Mouse (Mus musculus) bone marrow, adult 2 months (tissue): Measurements from ENCODE around the gene Ptcd2.

Experiments
- CTCF ChIP-seq: fragments of 200-500 bp; IDR thresholded peaks from 2 replicates; pipeline ENCODE4 v1.5.1; 2011; ENCODE audit warnings: low read length, control low read depth; ENCODE audit not compliant: control insufficient read depth, insufficient read depth
- POLR2A ChIP-seq: fragments of 200-500 bp; IDR thresholded peaks from 2 replicates; pipeline ENCODE4 v1.6.1; 2011; ENCODE audit warnings: low read depth, mild to moderate bottlenecking, control low read depth, low read length, borderline replicate concordance; ENCODE audit not compliant: control insufficient read depth

DNA sequence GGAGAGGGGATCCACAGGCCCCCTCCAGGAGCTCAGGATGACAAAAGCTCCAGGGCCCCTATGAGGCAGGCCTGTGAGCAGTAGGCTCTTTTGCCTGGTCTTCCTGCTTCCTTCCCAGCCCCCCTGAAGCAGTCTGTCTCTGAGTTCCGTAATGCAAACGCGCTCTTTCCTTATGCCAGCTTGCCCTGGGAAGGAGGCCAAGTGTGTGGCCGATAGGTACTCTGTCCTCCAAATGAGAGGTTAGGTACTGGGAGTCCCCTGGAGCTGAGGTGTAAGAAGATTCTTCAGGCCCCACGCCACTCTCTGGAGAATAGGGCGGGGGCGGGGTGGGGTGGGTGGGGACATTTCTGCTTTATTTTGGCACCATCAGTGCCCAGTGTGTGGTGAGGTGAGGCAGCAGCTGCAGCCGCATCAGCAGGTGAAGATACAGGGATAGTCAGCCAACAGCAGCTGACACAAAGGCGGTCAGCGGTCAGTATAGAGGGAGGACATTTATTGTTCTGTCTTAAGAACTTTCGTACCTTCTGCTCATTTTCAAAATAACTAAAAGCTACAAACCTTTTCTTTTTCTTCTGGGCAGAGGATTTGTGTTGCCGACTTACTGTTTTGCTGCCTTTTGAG lies 23.2 kb upstream of the Ptcd2 start:
- TF ChIP-seq CTCF (no peak), POLR2A (no peak)
